Mouse (Mus musculus): ENCODE data around the gene Fbxo45.
A peak's percentile ranks its signal among the peaks of the same experiment; 100 is the strongest.
"Not testable (repeated sequence)": the region's sequence is repeated elsewhere in the genome, so short reads cannot be mapped to it uniquely, and the experiment has no call there.

Fbxo45 gene

DNA sequence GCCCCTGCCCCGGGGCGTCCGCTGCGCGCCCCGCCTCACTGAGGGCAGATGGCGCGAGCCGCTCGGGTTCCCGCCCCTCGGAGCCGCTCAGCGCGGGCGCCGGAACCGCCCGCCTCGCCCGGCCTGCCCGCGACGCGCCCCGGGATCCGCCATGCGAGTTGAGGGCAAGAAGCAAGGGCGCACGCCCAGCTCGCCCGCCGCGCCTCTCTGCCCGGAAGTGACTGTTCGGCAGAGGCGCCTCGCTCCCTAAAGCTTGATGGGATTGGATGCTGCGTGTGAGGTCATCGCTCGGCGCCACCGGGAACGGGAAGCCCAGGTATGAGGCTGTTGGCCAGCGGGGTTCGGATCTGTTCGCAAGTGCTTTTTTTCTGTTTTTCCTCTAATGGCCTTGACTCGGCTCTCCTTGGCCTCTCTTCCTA is at the start of gene Fbxo45, which contains the start of gene Wdr53:
Fbxo45 (minus strand) TSS at position 207 of the 419 bp plus-strand sequence.
Wdr53 (plus strand) TSS at position 276 of the 419 bp plus-strand sequence.
- peak; percentile 95 for DNase-seq (ENCODE audit: low read depth, low spot score)
- no peaks in the 10 kb centered on the region for H3K27me3 ChIP-seq (ENCODE audit: control insufficient read depth, insufficient read depth, low read length, poor library complexity, severe bottlenecking)

DNA sequence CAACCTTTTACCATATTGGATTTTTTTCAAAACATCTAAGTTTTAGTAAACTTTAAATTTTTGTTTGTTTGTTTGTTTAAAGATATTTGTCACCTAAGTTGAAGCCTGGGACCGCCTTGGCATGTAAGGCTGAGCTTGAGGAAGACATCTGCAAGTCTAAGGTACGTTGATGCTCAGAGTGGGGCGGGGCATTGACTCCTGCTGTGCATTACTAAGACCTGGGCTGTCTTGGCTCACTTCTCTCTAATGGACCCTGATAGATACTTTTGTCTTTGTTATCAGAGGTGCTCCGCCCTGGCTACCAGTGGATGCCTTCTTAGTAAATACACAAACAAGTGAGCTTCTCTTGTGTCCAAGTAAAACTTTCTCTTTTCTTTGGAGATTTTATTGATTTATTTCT is 44.9 kb upstream of the Fbxo45 start:
- DNase-seq (ENCODE audit: low read depth, low spot score): no peak
- peaks cover 25% of the 10 kb centered on the region for H3K36me3 ChIP-seq (ENCODE audit: control insufficient read depth, insufficient read depth, low read length, poor library complexity, severe bottlenecking)
- H3K27me3 ChIP-seq (ENCODE audit: control insufficient read depth, insufficient read depth, low read length, poor library complexity, severe bottlenecking): no peaks in the 10 kb centered on the region

More for the DNA sequence above, at the start of gene Fbxo45, which contains the start of gene Wdr53:
- H3K36me3 ChIP-seq (ENCODE audit: control insufficient read depth, insufficient read depth, low read length, poor library complexity, severe bottlenecking): no peaks in the 10 kb centered on the region

DNA sequence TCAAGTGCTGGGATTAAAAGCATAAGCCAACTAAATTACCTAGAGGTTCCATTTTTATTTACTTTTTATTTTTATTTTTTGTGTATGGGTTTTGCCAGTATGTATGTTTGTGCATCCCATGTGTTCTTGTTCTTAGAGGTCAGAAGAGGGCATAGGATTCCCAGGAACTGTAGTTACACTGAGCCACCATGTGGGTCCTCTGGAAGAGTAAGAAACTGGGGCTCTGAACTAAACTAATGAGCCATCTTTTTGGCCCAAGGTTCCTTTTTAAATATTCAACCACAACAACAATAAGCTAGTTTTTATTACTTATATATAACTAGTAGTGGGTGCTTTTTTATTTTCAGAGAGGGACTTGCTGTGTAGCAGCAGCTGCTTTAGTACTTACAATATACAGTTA is 35.6 kb upstream of the Fbxo45 start:
- Histone ChIP-seq H3K27me3 (ENCODE audit: control insufficient read depth, insufficient read depth, low read length, poor library complexity, severe bottlenecking) (no peaks in the 10 kb centered on the region), H3K36me3 (ENCODE audit: control insufficient read depth, insufficient read depth, low read length, poor library complexity, severe bottlenecking) (peaks cover 10% of the 10 kb centered on the region)
- DNase-seq (ENCODE audit: low read depth, low spot score): no peak

DNA sequence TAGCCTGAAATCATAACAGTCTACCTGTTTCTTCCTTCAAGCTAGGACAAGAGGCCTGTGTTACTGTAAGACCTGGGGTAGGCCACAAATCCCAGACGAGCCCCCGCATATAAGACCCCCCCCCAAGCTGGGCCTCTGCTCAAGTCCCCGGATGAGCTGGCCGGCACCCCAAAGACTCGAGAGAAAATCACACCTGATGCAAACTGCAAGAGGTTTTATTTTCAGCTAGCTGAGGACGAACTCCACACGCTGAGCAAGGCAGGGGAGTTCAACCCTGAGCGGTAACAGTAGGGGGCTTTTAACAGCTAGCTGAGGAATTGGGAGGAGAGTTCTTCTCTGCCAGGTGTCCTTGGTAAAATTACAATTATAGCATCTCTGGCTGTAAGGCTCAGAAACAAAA is 33.3 kb upstream of the Fbxo45 start:
- Histone ChIP-seq H3K27me3 (ENCODE audit: control insufficient read depth, insufficient read depth, low read length, poor library complexity, severe bottlenecking) (no peaks in the 10 kb centered on the region), H3K36me3 (ENCODE audit: control insufficient read depth, insufficient read depth, low read length, poor library complexity, severe bottlenecking) (peaks cover 7% of the 10 kb centered on the region)
- no peak for DNase-seq (ENCODE audit: low read depth, low spot score)

DNA sequence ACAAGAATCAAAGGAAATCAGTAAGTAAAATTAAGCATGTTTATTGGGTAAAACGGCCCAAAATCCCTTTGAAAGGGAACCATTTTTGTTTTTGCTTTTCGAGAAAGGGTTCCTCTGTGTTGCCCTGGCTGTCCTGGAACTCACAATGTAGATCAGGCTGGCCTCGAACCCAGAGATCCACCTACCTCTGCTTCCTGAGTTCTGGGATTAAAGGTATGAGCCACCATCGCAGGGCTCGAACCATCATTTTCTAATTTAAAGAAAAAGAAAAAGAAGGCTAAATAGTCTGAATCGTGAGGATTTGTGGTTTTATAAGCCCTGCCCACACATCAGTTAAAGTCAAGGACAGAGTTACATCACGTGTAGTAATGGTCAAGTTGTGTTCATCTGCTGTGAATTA is 31.4 kb upstream of the Fbxo45 start:
- Histone ChIP-seq H3K27me3 (ENCODE audit: control insufficient read depth, insufficient read depth, low read length, poor library complexity, severe bottlenecking) (no peaks in the 10 kb centered on the region), H3K36me3 (ENCODE audit: control insufficient read depth, insufficient read depth, low read length, poor library complexity, severe bottlenecking) (peaks cover 3% of the 10 kb centered on the region)
- peak; percentile 8 for DNase-seq (ENCODE audit: low read depth, low spot score)

DNA sequence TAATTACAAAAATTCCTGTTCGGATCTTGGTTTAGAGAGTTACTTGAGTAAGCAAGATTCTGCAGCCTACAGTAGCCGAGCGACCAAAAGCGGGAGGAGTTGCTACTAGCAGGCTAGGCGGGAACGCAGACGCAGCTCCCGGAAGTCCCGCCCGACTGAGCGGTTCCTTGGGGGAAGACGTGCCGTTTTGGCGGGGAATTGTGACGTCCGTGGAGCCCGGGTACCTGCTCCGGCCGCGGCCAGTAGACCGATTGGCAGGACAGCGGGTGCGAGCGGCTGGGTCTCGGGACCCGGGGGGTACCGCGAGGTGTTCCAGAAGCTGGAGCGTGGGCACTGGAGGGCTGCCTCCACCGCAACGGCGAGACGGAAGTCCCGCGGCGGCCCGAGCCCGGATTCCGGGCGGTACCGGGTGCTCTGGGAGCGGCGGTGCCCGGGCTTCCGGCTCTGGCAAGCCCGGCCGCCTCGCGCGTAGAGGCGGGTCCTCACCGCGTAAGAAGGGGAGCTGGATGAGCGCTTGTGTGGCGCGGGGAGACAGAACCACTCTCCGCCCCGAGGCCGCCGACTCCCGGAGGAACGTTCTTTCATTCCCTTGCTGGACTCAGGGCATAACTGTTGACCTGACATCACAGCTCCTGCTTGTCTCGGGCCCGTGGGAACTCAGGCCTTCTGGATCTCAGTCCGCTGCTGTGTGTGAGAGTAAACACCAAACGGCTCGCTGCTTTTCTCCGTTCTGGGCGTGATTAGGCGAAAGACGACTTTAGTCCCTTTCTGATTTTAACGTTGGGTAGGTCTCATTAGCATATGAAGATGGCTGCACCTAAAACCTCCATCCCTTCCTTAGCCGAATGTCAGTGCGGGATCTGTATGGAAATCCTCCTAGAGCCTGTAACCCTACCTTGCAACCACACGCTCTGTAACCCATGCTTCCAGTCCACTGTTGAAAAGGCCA is 30.6 kb upstream of the Fbxo45 start, which contains the start of gene Rnf168:
Rnf168 (plus strand) TSS at position 152 of the 949 bp plus-strand sequence.
- DNase-seq (ENCODE audit: low read depth, low spot score): peak; percentile 72
- Histone ChIP-seq H3K36me3 (ENCODE audit: control insufficient read depth, insufficient read depth, low read length, poor library complexity, severe bottlenecking) (peaks cover 3% of the 10 kb centered on the region), H3K27me3 (ENCODE audit: control insufficient read depth, insufficient read depth, low read length, poor library complexity, severe bottlenecking) (no peaks in the 10 kb centered on the region)

DNA sequence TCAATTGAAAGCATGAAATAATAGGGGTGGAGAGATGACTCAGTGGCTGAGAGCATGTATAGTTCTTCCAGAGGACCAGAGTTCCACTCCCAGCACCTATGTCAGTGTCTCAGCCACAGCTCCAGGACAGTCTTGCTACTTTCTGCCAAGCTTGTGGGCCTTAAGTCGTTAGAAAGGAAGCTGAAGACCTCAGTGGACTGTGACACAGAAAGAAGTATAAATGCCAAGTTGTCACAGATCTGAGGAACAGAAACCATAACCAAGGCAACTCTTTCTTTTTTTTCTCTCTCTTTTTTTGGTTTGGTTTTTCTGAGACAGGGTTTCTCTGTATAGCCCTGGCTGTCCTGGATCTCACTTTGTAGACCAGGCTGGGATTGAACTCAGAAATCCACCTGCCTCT is 28.9 kb upstream of the Fbxo45 start:
- DNase-seq (ENCODE audit: low read depth, low spot score): peak; percentile 58
- H3K36me3 ChIP-seq (ENCODE audit: control insufficient read depth, insufficient read depth, low read length, poor library complexity, severe bottlenecking): peaks cover 3% of the 10 kb centered on the region
- H3K27me3 ChIP-seq (ENCODE audit: control insufficient read depth, insufficient read depth, low read length, poor library complexity, severe bottlenecking): no peaks in the 10 kb centered on the region

DNA sequence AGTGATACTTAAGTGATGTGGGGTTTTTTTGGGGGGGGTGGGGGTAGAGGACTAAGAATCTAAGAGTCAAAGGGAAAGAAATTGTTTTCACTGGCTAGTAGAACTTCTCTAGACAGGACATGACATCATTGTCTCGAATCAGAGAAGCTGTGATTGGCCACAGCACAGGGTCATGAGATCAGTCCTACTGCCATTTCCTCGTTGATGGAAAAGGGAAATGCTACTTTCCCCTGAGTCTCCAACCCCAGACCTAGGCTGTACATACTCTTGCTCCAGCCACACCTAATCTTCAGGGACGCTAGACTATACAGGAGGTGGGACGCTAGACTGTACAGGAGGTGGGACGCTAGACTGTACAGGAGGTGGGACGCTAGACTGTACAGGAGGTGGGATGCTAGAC is 28.1 kb upstream of the Fbxo45 start:
- DNase-seq (ENCODE audit: low read depth, low spot score): peak; percentile 58
- Histone ChIP-seq H3K36me3 (ENCODE audit: control insufficient read depth, insufficient read depth, low read length, poor library complexity, severe bottlenecking) (peaks cover under 1% of the 10 kb centered on the region; the same call in 1 of the 2 replicates), H3K27me3 (ENCODE audit: control insufficient read depth, insufficient read depth, low read length, poor library complexity, severe bottlenecking) (no peaks in the 10 kb centered on the region)

DNA sequence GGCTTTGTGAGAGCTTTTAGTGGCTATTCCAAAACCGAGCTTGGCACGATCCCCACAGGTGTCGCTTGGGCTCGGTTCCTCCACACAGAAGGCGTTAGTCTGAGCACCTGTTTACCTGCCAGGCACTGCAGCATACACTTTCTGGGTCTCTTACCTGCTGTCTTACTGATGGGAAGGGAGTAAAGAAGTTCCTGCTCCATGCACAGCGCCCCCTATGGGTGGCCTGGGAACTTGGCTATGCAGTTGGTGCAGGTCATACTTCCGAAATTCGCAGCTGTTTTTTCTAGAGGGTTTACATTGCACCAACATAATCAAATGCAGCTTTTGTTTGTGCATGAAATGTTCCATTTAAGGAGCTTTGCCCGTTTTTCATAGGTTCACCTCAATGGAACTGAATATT is 26.4 kb upstream of the Fbxo45 start:
- Histone ChIP-seq H3K36me3 (ENCODE audit: control insufficient read depth, insufficient read depth, low read length, poor library complexity, severe bottlenecking) (no peaks in the 10 kb centered on the region), H3K27me3 (ENCODE audit: control insufficient read depth, insufficient read depth, low read length, poor library complexity, severe bottlenecking) (no peaks in the 10 kb centered on the region)
- DNase-seq (ENCODE audit: low read depth, low spot score): peak; percentile 51

DNA sequence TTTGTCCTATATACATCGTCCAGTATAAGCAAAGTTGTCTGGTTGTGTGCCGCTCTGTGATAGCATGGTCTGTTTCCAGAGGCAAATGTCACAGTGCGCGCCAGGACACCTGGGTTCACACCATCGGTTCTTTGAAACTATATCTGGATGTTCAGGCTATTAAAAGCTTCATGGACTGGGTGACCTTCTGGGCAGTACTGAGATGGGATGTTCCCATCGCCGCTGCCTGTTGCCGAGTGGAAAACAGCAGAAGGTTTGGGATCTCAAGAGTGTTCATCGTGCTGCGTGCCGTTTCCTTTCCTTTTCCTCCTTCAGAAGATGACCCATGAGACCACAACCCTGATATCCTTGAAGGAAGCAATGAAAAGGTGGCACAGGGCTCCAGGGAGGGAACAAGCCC is 24.3 kb upstream of the Fbxo45 start, which contains the start of gene Smco1:
Smco1 (plus strand) TSS at position 178 of the 400 bp plus-strand sequence.
- no peaks in the 10 kb centered on the region for H3K27me3 ChIP-seq (ENCODE audit: control insufficient read depth, insufficient read depth, low read length, poor library complexity, severe bottlenecking)
- no peaks in the 10 kb centered on the region for H3K36me3 ChIP-seq (ENCODE audit: control insufficient read depth, insufficient read depth, low read length, poor library complexity, severe bottlenecking)
- no peak for DNase-seq (ENCODE audit: low read depth, low spot score)

DNA sequence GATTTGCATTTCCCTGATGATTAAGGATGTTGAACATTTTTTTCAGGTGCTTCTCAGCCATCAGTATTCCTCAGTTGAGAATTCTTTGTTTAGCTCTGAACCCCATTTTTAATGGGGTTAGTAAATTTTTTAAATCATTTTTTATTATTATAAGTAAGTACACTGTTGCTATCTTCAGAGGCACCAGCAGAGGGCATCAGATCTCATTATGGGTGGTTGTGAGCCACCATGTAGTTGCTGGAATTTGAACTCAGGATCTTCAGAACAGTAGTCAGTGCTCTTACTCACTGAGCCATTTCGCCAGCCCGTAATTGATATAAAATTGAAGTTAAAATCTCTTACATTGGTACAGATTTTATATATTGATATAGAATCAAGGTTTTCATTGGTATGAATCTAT is 17.3 kb upstream of the Fbxo45 start:
- peak; percentile 74 for DNase-seq (ENCODE audit: low read depth, low spot score)

DNA sequence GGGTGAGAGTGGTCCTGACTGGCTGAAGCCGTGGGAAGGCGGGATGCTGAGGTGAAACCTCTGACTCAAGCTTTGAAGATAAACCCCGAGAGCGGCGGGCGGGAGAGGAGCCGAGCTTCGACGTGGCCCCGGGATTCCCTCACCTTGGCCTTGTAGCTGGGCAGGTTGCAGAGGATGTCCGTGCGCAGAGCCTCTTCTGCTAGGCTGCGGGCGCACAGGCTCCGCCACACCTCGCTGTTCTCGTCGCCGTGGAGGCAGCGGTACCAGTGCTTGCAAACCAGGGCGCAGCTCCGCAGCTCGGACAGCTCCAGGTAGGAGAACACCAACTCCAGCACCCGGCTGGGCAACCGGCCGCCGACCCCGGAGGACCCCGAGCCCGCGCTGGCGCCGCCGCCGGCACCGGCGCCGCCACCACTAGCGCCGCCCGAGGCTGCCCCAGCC is 587 bp downstream of the Fbxo45 start:
- no peaks in the 10 kb centered on the region for H3K27me3 ChIP-seq (ENCODE audit: control insufficient read depth, insufficient read depth, low read length, poor library complexity, severe bottlenecking)
- no peaks in the 10 kb centered on the region for H3K36me3 ChIP-seq (ENCODE audit: control insufficient read depth, insufficient read depth, low read length, poor library complexity, severe bottlenecking)
- DNase-seq (ENCODE audit: low read depth, low spot score): peak; percentile 56

More for the DNA sequence above, 17.3 kb upstream of the Fbxo45 start:
- not testable (repeated sequence) for H3K27me3 ChIP-seq (ENCODE audit: control insufficient read depth, insufficient read depth, low read length, poor library complexity, severe bottlenecking); H3K36me3 ChIP-seq (ENCODE audit: control insufficient read depth, insufficient read depth, low read length, poor library complexity, severe bottlenecking)

DNA sequence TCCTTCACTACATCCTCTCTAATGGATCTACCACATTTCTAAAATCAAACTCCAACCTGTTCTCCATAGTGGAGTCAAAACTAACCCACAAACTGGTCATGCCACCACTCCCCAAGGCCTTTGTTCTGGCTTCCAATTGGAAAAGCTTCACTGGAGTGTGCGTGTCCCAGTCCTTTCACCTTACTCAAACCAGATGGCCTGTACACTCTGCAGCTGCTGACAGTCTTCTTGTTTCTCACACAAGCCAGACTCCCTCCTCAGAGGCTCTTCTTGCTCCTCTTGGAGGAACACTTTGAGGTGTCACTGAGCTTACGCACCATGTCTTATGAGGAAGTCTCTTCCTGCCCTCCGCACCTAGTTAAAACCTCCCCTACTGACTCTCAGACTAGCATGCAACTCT is 3.1 kb downstream of the Fbxo45 start:
- no peaks in the 10 kb centered on the region for H3K27me3 ChIP-seq (ENCODE audit: control insufficient read depth, insufficient read depth, low read length, poor library complexity, severe bottlenecking)
- no peak for DNase-seq (ENCODE audit: low read depth, low spot score)

DNA sequence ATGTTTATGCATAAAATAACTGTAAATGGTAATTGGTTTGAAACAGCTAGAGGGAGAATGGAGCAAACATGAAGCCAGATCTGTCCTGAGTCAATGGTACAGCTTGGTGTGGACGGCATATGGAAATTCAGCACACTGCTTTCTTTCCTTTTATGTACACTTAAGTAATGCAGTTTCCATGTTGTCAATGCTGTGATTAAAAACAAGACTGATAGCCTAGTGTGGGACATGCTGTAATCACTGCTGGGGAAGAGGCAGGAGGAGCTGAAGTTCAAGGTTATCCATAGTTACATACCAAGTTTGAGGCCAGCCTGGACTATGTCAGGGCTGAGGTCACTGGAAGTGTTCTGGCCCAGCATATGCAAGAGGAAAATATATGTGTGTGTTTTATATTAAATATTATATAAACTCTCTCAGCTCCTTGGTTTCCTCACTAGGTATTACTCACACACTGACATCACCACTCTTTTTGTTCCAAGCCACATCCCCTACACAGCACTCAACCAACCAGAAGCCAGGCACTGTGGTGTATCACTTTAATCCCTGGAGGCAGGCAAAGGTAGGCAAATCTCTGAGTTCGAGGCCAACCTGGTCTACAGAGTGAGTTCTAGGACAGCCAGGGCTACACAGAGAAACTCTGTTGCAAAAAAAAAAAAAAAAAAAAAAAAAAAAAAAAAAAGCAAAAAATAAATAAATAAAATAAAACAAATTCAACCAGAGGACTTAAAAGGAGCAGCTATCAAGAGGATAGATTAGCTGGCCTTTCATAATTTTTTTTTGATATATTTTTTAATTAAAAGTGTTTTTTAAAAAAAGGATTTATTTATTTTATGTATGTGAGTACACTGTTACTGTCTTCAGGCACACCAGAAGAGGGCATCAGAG is 7.3 kb downstream of the Fbxo45 start:
- Histone ChIP-seq H3K36me3 (ENCODE audit: control insufficient read depth, insufficient read depth, low read length, poor library complexity, severe bottlenecking) (no peaks in the 10 kb centered on the region), H3K27me3 (ENCODE audit: control insufficient read depth, insufficient read depth, low read length, poor library complexity, severe bottlenecking) (no peaks in the 10 kb centered on the region)
- DNase-seq (ENCODE audit: low read depth, low spot score): no peak

More for the DNA sequence above, 3.1 kb downstream of the Fbxo45 start:
- no peaks in the 10 kb centered on the region for H3K36me3 ChIP-seq (ENCODE audit: control insufficient read depth, insufficient read depth, low read length, poor library complexity, severe bottlenecking)

All from splenic B cell, adult 2 months (primary cell).